Mouse (Mus musculus): ENCODE data around the gene Lrrc8e.

Gene Lrrc8e

GRCm38 (mm10) chr8:4257350-4257749 is 30.7 kb downstream of the Lrrc8e start:
- no peak for DNase-seq (ENCODE audit: low read depth)

- DNase-seq (ENCODE audit: low read depth) = no peak
These were observed 31.6 kb downstream of the Lrrc8e start for GRCm38 (mm10) chr8:4258233-4258632.

- no peak for DNase-seq (ENCODE audit: low read depth)
These were observed 32.1 kb downstream of the Lrrc8e start for GRCm38 (mm10) chr8:4258678-4259077.

- no peak for DNase-seq (ENCODE audit: low read depth)
These were observed 32.6 kb downstream of the Lrrc8e start, which contains the start of gene Ctxn1 for GRCm38 (mm10) chr8:4259125-4259804. Gene Ctxn1 (minus strand): TSS chr8:4259274.

- no peak for DNase-seq (ENCODE audit: low read depth)
These were observed 33.2 kb downstream of the Lrrc8e start for GRCm38 (mm10) chr8:4259805-4260170.

GRCm38 (mm10) chr8:4263105-4263791 is 36.6 kb downstream of the Lrrc8e start:
- DNase-seq (ENCODE audit: low read depth) = no peak

GRCm38 (mm10) chr8:4265160-4265914 is 38.7 kb downstream of the Lrrc8e start:
- DNase-seq (ENCODE audit: low read depth) = no peak

- no peak for DNase-seq (ENCODE audit: low read depth)
These were observed 41.0 kb downstream of the Lrrc8e start for GRCm38 (mm10) chr8:4267627-4268026.

- no peak for DNase-seq (ENCODE audit: low read depth)
These were observed 43.0 kb downstream of the Lrrc8e start for GRCm38 (mm10) chr8:4269609-4270008.

- DNase-seq (ENCODE audit: low read depth) = peak; percentile 90
These were observed 48.9 kb downstream of the Lrrc8e start, which contains the start of gene Timm44 for GRCm38 (mm10) chr8:4275275-4276110. Gene Timm44 (minus strand): TSS chr8:4275913.

- no peak for DNase-seq (ENCODE audit: low read depth)
These were observed 49.5 kb downstream of the Lrrc8e start for GRCm38 (mm10) chr8:4276111-4276465.
